Mouse (Mus musculus) myocyte (in vitro differentiated cells): ENCODE results near the gene Foxp4. TPM values are rescaled to one million over a fixed set of nuclear protein-coding genes. Genes with fewer than 3 reads are reported as not detected.

ENCODE experiments used
- H3K27me3 ChIP-seq: one replicate; pipeline ENCODE4 v1.6.1; 2011; ENCODE audit not compliant: control insufficient read depth, insufficient read depth, insufficient read length
- H3K36me3 ChIP-seq: one replicate; pipeline ENCODE4 v1.6.1; 2011; ENCODE audit not compliant: control insufficient read depth, insufficient read depth
- H3K4me2 ChIP-seq: one replicate; pipeline ENCODE4 v1.6.1; 2011; ENCODE audit warnings: low read depth, control low read depth
- H3K4me3 ChIP-seq: one replicate; pipeline ENCODE4 v1.5.1; 2011; ENCODE audit warnings: mild to moderate bottlenecking, control low read depth, moderate library complexity
- H3K79me2 ChIP-seq: one replicate; pipeline ENCODE4 v1.6.1; 2011; ENCODE audit not compliant: control insufficient read depth, insufficient read depth
- H3ac ChIP-seq: one replicate; pipeline ENCODE4 v1.6.1; 2011; ENCODE audit not compliant: control insufficient read depth, insufficient read length
- CEBPB ChIP-seq: IDR thresholded peaks from 2 replicates; pipeline ENCODE4 v1.6.1; 2011; ENCODE audit warnings: mild to moderate bottlenecking, moderate library complexity; ENCODE audit not compliant: poor library complexity, insufficient read depth, severe bottlenecking
- E2F4 ChIP-seq: IDR thresholded peaks from one replicate; pipeline ENCODE4 v1.6.1; 2011; ENCODE audit warnings: mild to moderate bottlenecking, control low read depth, moderate library complexity; ENCODE audit not compliant: insufficient read depth
- MAX ChIP-seq: IDR thresholded peaks from one replicate; pipeline ENCODE4 v1.6.1; 2011; ENCODE audit warnings: low read depth, mild to moderate bottlenecking, control low read depth
- MYOD1 ChIP-seq, 3 experiments: IDR thresholded peaks; one replicate each; pipeline ENCODE4 v1.6.1; 2011; ENCODE audit warnings: control low read depth in 2 of 3, low read depth in 2 of 3, mild to moderate bottlenecking in 2 of 3, moderate library complexity in 1 of 3; ENCODE audit not compliant: insufficient read length in 2 of 3, control insufficient read depth in 1 of 3
- MYOG ChIP-seq, 3 experiments: IDR thresholded peaks; one replicate each; pipeline ENCODE4 v1.6.1; 2011; ENCODE audit warnings: control low read depth in 2 of 3, low read depth in 2 of 3, mild to moderate bottlenecking in 2 of 3; ENCODE audit not compliant: insufficient read length in 2 of 3, control insufficient read depth in 1 of 3, insufficient read depth in 1 of 3
- POLR2A ChIP-seq: IDR thresholded peaks from one replicate; pipeline ENCODE4 v1.6.1; 2011; ENCODE audit warnings: low read depth, mild to moderate bottlenecking, control low read depth, moderate library complexity; ENCODE audit not compliant: insufficient read length
- POLR2AphosphoS2 ChIP-seq: IDR thresholded peaks from one replicate; pipeline ENCODE4 v1.6.1; 2011; ENCODE audit warnings: low read depth, control low read depth; ENCODE audit not compliant: insufficient read length
- REST ChIP-seq: IDR thresholded peaks from one replicate; pipeline ENCODE4 v1.6.1; 2011; ENCODE audit warnings: mild to moderate bottlenecking, control low read depth, moderate library complexity; ENCODE audit not compliant: insufficient read depth, insufficient read length
- SRF ChIP-seq: IDR thresholded peaks from one replicate; pipeline ENCODE4 v1.6.1; 2011; ENCODE audit warnings: low read depth; ENCODE audit not compliant: control insufficient read depth, insufficient read length
- TCF12 ChIP-seq: IDR thresholded peaks from one replicate; pipeline ENCODE4 v1.6.1; 2011; ENCODE audit warnings: mild to moderate bottlenecking, control low read depth; ENCODE audit not compliant: poor library complexity, insufficient read depth, severe bottlenecking
- TCF3 ChIP-seq: IDR thresholded peaks from one replicate; pipeline ENCODE4 v1.6.1; 2011; ENCODE audit warnings: low read depth, control low read depth; ENCODE audit not compliant: insufficient read length
- USF1 ChIP-seq: IDR thresholded peaks from one replicate; pipeline ENCODE4 v1.6.1; 2011; ENCODE audit warnings: low read depth, mild to moderate bottlenecking, control low read depth, moderate library complexity
- polyA plus RNA-seq: library from polyadenylated mRNA; unstranded; fragments of >200 nt; fragmentation: generic; extraction: Trizol; gene quantifications from one replicate; pipeline ENCODE4 v1.2.1, GENCODE M21; 2012; ENCODE audit warnings: missing spikeins

Gene Foxp4
- polyA plus RNA-seq, 1 experiment, result 24.7 TPM

DNA sequence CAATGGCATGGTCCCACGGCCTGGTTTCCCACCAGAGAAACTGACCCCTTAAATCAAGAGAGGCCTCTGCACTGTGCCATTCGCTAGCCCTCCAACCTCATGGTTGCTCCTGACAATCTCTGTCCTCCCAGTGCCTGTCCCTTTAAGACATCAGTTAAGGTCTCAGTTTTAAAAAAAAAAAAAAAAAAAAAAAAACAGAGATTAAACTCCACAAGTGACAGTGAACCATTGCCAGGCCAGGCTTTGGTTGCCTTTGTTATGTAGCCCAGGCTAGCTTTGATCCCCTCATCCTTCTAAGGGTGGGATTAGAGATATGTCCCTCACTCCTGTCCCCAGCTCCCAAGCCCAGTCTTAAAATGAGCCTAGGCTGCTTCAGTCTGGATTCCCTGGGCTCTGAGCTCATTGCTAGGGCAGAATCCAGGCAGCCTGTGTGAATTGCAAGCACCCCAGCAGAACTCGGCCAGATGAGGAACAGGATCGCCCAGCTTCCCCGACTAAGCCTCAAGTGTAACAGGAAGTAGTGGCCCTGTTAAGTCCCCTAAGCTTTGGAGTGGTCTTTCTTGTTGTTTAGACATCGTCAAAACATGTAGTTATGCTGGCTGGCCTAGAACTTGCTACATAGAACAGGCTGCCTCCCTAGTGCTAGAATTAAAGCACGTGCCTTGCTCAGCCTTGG, 73.7 kb downstream of the Foxp4 start:
- no peak overlapping the region for H3K4me2 ChIP-seq
- H3K36me3 ChIP-seq, result no peaks in the 10 kb centered on the region
- TF ChIP-seq SRF (no peak), REST (no peak)

DNA sequence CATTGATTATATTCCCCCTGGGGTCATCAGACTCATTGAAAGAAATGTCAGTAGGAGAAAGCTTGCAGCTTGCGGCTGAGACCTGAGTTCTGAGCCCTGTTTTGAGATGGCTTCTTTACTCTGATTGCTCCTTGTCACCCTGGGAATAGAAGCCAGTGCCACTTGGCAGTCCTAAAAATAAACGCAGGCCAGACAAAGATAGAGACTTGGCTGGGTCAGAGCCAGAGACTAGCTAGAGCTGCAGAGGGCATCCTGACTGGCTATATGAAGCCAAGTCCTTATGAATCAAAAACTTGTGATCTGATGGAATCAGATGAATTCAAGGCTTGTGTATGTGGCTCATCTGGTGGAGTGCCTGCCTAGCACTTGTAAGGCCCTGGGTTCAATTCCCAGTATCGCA, 74.4 kb downstream of the Foxp4 start:
- Histone ChIP-seq H3K27me3 (peaks cover 11% of the 10 kb centered on the region), H3K4me3 (no peak overlapping the region), H3K79me2 (no peaks in the 10 kb centered on the region), H3K4me2 (no peak overlapping the region), H3ac (no peak overlapping the region), H3K36me3 (no peaks in the 10 kb centered on the region)
- TF ChIP-seq POLR2A, result no peak
- no peak for TF ChIP-seq E2F4
- TF ChIP-seq MYOG (IDR thresholded peaks at IDR 0.05; ENCODE audit: control insufficient read depth in 1 of 3, insufficient read depth in 1 of 3, insufficient read length in 2 of 3, low read depth in 2 of 3), result no peak
- no peak for TF ChIP-seq REST
- TF ChIP-seq MAX, result no peak

More for the DNA sequence above, 73.7 kb downstream of the Foxp4 start:
- Histone ChIP-seq H3K27me3 (peaks cover 11% of the 10 kb centered on the region), H3ac (no peak overlapping the region), H3K79me2 (no peaks in the 10 kb centered on the region), H3K4me3 (no peak overlapping the region)

DNA sequence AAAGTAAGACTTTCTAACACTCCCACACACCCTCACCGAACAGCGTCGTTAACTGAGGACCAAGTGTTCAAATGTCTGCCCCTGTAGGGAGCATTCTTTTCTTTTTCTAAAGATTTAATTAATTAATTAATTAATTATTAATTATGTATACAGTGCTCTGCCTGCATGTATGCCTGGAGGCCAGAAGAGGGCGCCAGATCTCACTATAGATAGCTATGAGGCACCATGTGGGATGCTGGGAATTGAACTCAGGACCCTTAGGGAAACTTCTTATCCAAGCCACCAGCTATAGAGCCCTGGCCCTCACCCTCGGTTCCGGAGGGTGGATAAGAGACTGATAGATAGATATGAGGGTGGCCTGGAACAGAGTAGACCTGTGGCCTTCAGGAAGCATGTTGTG, 76.5 kb downstream of the Foxp4 start:
- Histone ChIP-seq H3K4me3 (no peak overlapping the region), H3K27me3 (peaks cover 11% of the 10 kb centered on the region), H3K79me2 (no peaks in the 10 kb centered on the region), H3K36me3 (no peaks in the 10 kb centered on the region), H3ac (no peak overlapping the region), H3K4me2 (no peak overlapping the region)
- TF ChIP-seq MYOG (IDR thresholded peaks at IDR 0.05; ENCODE audit: control insufficient read depth in 1 of 3, insufficient read depth in 1 of 3, insufficient read length in 2 of 3, low read depth in 2 of 3) (no peak), POLR2A (no peak), POLR2AphosphoS2 (no peak), MAX (no peak), TCF3 (no peak), CEBPB (no peak), SRF (no peak), E2F4 (no peak), TCF12 (no peak), USF1 (no peak), REST (no peak), MYOD1 (IDR thresholded peaks at IDR 0.05; ENCODE audit: control insufficient read depth in 1 of 3, insufficient read length in 2 of 3, low read depth in 2 of 3) (no peak)

DNA sequence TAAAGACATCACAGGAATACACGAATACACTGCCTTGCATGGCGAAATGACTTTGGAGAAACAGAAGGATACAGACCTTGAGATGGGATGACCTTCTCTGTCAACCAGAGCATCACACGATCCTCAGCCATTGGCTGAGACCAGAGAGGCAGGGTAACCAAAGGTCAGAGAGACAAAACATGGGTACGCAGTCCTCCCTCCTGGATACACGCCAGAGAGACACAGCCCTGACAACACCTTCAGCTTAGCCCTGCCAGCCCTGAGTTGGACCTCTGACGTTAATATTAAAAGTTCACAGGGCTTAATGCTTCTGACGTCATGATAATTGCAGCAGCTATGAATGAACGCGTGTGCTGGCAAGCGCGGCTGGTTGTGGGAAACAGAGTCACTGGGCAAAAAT, 78.8 kb downstream of the Foxp4 start:
- Histone ChIP-seq H3K4me2 (no peak overlapping the region), H3K4me3 (no peak overlapping the region), H3K79me2 (no peaks in the 10 kb centered on the region), H3ac (no peak overlapping the region), H3K36me3 (no peaks in the 10 kb centered on the region), H3K27me3 (peaks cover 11% of the 10 kb centered on the region)
- TF ChIP-seq SRF, result no peak
- TF ChIP-seq MYOG (IDR thresholded peaks at IDR 0.05; ENCODE audit: control insufficient read depth in 1 of 3, insufficient read depth in 1 of 3, insufficient read length in 2 of 3, low read depth in 2 of 3), result no peak
- TF ChIP-seq MYOD1 (IDR thresholded peaks at IDR 0.05; ENCODE audit: control insufficient read depth in 1 of 3, insufficient read length in 2 of 3, low read depth in 2 of 3), result no peak
- TF ChIP-seq POLR2A, result no peak
- TF ChIP-seq E2F4, result no peak
- TF ChIP-seq TCF3, result no peak
- no peak for TF ChIP-seq TCF12
- TF ChIP-seq CEBPB, result no peak
- no peak for TF ChIP-seq USF1
- no peak for TF ChIP-seq REST
- TF ChIP-seq MAX, result no peak
- TF ChIP-seq POLR2AphosphoS2, result no peak

DNA sequence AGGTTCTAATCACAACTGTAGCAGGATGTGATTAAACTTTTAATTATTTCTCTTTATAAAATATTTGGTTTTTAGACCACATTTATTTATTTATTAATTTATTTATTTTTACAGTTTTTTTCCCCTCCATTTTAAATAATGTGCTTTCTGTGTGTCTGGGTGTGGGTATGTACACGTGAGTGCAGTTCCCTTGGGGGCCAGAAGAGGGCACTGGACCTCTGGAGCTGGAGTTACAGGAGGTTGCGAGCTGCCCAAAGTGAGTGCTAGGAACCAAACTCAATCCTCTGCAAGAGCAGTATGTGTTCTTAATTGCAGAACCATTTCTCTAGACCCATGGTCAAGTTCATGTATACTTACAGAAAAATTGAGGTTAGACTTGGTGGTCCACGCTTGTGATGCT, 81.0 kb downstream of the Foxp4 start:
- Histone ChIP-seq H3K36me3 (no peaks in the 10 kb centered on the region), H3K4me2 (no peak overlapping the region), H3K4me3 (no peak overlapping the region), H3K27me3 (peaks cover 11% of the 10 kb centered on the region), H3ac (no peak overlapping the region), H3K79me2 (no peaks in the 10 kb centered on the region)
- no peak for TF ChIP-seq USF1
